Mouse (Mus musculus) macrophage (primary cell): ENCODE measurements at regions not wholly inside any gene's neighbourhood (a gene's known extent, or its start where the extent isn't known, plus 50 kb on each side); places are given as distances from the start of the nearest gene placed in this dataset.

Source experiments
- H3K27ac ChIP-seq: fragments of 350-480 bp; formaldehyde crosslinking; 2 replicates; pipeline ENCODE4 v1.9.0; 2021
- H3K36me3 ChIP-seq: fragments of 350-480 bp; formaldehyde crosslinking; 2 replicates; pipeline ENCODE4 v1.9.0; 2021; ENCODE audit errors: inconsistent target
- H3K4me3 ChIP-seq: fragments of 350-480 bp; formaldehyde crosslinking; 2 replicates; pipeline ENCODE4 v1.9.0; 2021; ENCODE audit errors: inconsistent target
- H3K79me2 ChIP-seq: fragments of 350-480 bp; formaldehyde crosslinking; 2 replicates; pipeline ENCODE4 v1.9.0; 2021; ENCODE audit errors: inconsistent target
- WGBS: methylation state at CpG from one replicate; pipeline ENCODE4 v1.1.7; 2026; ENCODE audit warnings: inconsistent platforms; ENCODE audit not compliant: missing documents; 5-methylcytosine and 5-hydroxymethylcytosine counted together

DNA sequence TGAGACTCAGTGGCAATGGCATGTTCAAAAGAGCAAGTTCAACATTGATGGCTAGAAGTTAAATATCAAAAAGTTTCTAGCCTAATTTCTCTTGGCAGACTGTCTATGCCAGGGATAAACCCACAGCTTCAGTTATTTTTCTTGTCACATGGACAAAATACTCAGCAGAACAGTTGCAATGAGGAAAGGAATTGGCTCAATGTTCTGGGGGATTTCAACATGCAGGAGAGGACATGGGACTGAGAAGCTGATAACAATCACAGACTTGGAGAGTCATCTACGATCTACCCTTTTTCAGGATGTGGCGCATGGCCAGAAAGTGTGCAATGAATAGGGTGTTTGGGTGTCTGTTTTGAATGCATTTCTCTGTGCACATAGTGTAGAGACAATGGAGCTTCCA, 389.9 kb downstream of the Rnd3 start:
- 90% methylated on average over 2 of the region's 2 CpGs for WGBS
- Histone ChIP-seq H3K36me3 (no peaks in the 10 kb centered on the region), H3K4me3 (no peak overlapping the region), H3K27ac (no peak overlapping the region), H3K79me2 (no peaks in the 10 kb centered on the region)

DNA sequence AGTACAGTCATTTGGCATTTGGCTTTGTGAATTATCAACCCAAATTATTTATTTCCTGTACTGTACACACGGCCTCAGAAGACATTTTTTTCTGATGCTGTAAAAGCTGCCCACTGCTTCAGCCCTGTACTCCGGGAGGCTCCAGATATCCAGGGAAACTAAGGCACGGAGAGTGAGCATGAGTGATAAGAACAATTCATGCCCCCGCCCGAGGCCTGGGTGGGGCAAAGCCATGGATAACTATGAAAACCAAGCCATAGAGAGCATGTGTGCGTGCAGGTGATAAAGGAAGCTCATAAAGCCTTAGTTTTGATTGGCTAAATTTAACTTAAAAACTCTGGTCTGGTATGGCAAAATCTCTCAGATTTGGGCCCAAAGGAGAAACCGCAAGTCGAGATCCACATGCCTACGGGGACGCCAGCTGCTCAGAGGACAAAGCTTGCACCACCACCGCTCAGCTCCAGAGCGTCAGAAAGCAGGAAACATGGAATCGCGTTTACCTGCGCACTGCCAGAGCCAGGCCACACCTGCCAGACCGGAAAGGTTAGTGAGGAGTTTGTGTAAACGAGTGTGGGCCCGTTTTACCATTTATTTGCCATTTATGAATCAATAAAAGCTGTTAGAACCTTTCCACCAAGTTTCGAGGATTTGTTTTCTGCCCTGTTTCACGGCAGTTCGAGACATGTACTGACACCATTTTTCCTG, 390.9 kb downstream of the Rnd3 start:
- WGBS, result 93% methylated on average over 21 of the region's 21 CpGs

DNA sequence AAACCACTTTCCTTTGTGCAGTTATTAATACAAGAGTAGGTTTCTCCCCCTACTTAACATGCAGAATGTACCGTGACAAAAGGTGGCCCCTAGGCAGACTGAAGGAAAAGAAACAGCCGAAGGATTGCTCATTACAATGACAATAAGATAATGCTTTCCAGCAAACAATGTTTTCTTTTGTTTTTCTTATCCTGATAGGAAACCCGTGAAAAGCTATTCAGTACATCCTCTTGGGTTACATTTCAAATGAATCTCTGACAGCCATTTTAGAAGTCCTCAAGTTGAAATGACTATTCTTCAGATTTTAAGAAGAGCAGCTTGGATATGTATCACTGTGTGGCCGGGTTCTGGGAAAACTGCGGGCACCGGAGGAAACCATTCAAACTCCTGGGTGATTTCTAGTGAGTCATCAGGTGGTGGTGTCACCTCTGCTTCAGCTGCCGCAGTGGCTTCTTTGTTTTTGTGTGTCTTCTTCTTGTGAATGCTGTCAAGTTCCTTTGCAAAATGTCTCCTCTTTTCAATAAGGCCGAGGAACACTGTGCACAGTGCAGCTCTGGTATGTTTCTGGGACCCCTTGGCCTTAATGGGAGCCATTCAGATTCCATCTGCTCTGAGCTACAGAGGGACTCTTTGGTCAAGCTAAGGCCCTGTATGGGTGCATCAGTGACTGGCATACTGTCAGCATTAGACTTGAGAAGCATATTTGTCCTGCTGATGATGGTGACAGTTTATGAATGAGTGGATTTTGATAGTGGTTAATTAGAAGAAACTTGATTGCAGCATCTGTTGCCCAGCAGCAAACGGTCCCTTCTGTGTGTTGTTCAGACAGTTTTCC, 393.1 kb downstream of the Rnd3 start:
- no peaks in the 10 kb centered on the region for H3K36me3 ChIP-seq
- H3K4me3 ChIP-seq, result no peak overlapping the region
- no peaks in the 10 kb centered on the region for H3K79me2 ChIP-seq
- no peak overlapping the region for H3K27ac ChIP-seq
- 93% methylated on average over 9 of the region's 9 CpGs for WGBS

More for the DNA sequence above, 390.9 kb downstream of the Rnd3 start:
- no peaks in the 10 kb centered on the region for H3K79me2 ChIP-seq
- no peaks in the 10 kb centered on the region for H3K36me3 ChIP-seq
- no peak overlapping the region for H3K4me3 ChIP-seq
- no peak overlapping the region for H3K27ac ChIP-seq

DNA sequence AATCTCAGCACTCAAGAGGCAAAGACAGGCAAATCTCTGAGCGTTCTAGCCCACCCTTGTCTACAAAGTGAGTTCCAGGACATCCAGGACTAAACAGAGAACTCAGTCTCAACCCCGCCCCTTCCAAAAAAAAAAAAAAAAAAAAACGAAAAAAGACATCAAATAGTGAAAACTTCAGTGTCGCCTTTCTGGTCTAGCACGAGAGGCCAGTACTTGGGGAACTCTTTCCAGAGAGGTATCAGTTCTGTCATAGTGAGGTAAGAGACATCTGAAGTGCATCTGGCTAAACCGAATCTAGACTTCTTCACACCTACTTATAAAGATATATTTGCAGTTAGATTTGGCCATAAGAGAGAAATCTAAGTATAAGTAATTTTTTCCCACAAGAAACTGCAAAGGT, 393.8 kb downstream of the Rnd3 start:
- Histone ChIP-seq H3K4me3 (no peak overlapping the region), H3K27ac (no peak overlapping the region), H3K79me2 (no peaks in the 10 kb centered on the region), H3K36me3 (no peaks in the 10 kb centered on the region)
- WGBS, result 76% methylated on average over 6 of the region's 6 CpGs

DNA sequence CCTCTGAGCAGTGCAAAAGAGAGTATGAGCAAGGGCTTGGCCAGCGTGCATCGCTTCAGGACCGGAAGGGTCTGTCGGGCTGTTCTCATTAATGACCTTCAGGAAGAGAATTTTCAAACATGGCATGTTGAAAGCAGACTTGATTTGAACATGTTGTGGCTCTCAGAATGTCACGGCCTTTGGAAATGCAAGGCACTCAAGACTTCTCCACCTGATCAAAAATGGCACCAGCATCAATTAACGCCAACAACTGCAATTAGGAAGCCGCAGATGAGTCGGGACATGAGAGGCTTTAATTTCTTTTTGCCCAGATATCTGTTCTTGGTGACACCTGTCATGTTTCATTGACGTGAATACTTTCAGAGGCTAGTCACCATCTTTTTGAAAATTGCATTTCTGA, 396.5 kb downstream of the Rnd3 start:
- WGBS, result 91% methylated on average over 9 of the region's 9 CpGs
- Histone ChIP-seq H3K79me2 (no peaks in the 10 kb centered on the region), H3K27ac (no peak overlapping the region), H3K36me3 (no peaks in the 10 kb centered on the region), H3K4me3 (no peak overlapping the region)

DNA sequence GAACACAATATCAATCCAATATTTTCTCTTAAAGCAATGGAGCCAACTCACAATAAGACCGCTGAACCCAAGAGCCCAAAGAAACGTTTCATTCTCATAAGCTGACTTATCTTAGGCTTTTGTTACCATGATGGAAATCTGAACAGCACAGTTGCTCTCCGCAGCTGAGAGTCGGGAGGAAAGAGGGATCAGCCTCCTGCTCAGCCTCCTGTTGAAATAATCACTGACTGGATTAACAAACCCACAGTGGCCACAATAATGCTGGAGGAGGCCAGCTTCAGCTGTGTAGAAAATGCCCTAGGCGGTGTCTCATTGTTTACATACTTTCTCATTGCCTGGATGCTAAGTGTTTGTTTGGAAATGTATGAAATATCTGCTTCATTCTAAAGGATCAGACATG, 398.1 kb downstream of the Rnd3 start:
- Histone ChIP-seq H3K4me3 (no peak overlapping the region), H3K27ac (no peak overlapping the region), H3K79me2 (no peaks in the 10 kb centered on the region), H3K36me3 (no peaks in the 10 kb centered on the region)
- WGBS, result 88% methylated on average over 5 of the region's 5 CpGs

DNA sequence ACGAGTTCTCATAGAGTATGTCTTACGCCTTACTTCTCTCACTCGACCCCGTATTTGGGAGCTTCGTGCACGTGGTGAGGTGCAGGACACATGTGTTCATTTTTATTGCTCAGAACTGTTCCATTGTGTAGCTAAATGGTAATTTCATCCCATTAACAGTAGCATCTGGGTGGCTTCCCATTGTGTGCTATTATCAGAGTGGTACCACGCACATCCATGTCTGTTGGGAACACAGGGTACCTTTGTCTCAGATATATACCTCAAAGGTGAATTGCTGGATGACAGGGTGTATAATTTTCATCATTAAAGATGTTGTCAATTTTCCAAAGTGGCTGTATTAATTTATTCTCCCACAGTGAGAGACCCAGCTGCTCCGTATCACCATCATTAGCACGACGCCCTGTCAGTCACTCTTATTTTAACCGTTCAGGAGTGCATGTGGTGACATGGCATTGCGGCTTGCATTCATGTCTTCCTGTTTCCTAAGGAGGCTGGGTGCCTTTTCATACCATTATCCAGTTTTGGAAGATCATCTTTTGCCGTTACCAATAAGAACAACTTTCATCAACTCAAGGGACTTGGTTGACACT, 404.2 kb downstream of the Rnd3 start:
- no peak overlapping the region for H3K4me3 ChIP-seq
- H3K27ac ChIP-seq, result no peak overlapping the region
- no peaks in the 10 kb centered on the region for H3K36me3 ChIP-seq
- 93% methylated on average over 13 of the region's 13 CpGs for WGBS
- no peaks in the 10 kb centered on the region for H3K79me2 ChIP-seq

DNA sequence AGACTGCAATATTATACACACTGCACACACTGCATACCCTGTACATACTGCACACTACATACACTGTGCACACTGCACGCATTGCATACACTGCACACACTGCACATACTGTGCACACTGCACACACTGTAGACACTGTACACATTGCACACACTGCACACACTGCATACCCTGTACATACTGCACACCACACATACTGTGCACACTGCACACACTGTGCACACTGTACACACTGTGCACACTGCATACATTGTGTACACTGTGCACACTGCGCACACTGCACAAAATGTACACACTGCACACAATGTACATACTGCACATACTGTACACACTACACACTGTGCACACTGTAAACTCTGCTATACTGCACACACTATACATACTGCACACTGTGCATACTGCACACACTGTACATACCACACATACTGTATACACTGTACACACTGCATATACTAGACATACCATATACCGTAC, 405.1 kb downstream of the Rnd3 start:
- Histone ChIP-seq H3K79me2 (no peaks in the 10 kb centered on the region), H3K4me3 (no peak overlapping the region), H3K36me3 (no peaks in the 10 kb centered on the region), H3K27ac (no peak overlapping the region)
- 100% methylated on average over 3 of the region's 3 CpGs for WGBS

DNA sequence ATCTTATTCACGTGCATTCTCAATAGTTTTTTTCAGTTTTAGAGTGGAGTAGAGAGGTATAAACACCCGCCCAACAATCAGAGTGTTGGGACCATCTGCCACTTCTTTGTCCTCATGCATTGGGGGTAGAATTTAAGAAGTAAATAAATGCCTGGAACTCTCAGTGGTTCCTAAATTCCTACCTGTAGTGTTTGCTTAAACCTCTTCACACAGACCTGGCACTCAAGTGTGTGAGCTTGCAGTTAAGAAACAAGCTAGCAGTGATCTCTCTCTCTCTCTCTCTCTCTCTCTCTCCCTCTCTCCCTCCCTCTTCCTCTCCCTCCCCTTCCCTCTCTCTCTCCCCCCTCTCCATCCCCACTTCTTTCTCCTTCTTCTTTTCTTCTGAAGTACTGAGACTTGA, 406.5 kb downstream of the Rnd3 start:
- H3K27ac ChIP-seq, result no peak overlapping the region
- WGBS, result 98% methylated on average over 2 of the region's 2 CpGs
- no peaks in the 10 kb centered on the region for H3K36me3 ChIP-seq
- H3K79me2 ChIP-seq, result no peaks in the 10 kb centered on the region
- no peak overlapping the region for H3K4me3 ChIP-seq

DNA sequence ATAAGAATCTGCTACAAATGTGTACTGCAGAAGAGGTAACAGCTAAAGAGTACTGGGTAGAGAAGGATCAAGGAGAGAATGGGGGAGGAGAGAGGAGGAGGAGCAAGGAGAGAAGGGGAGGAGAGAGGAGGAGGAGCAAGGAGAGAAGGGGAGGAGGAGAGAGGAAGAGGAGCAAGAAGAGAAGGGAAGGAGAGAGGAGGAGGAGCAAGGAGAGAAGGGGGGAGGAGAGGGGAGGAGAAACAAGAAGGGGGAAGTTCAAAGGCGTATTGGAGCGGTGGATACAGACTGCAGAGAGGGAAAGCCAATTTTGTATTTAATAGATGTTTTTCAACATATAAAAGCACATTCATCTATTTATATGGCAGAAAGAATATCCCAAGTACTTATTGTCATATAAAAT, 407.6 kb downstream of the Rnd3 start:
- H3K36me3 ChIP-seq, result no peaks in the 10 kb centered on the region
- no peaks in the 10 kb centered on the region for H3K79me2 ChIP-seq
- no peak overlapping the region for H3K27ac ChIP-seq
- H3K4me3 ChIP-seq, result no peak overlapping the region
- WGBS, result 14% methylated on average over 2 of the region's 2 CpGs

DNA sequence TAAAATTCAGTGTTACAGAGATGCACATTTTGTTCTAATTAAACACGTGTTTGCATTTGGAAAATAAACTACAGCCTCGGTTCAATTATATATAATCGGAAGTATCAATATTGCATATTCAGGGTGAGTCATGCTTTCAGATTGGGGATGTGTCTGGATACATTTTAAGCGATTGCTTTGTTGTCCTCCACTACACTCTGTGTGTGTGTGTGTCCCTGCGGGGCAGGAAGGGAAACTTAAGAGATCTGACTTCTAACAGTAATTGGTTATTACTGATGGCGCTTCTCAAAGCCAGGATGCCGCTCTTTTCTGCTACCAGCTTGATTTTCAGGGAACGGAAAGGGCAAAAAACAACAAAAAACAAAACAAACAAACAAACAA, 409.3 kb downstream of the Rnd3 start:
- WGBS, result 92% methylated on average over 8 of the region's 8 CpGs
- no peaks in the 10 kb centered on the region for H3K79me2 ChIP-seq
- no peak overlapping the region for H3K27ac ChIP-seq
- H3K36me3 ChIP-seq, result no peaks in the 10 kb centered on the region
- H3K4me3 ChIP-seq, result no peak overlapping the region

DNA sequence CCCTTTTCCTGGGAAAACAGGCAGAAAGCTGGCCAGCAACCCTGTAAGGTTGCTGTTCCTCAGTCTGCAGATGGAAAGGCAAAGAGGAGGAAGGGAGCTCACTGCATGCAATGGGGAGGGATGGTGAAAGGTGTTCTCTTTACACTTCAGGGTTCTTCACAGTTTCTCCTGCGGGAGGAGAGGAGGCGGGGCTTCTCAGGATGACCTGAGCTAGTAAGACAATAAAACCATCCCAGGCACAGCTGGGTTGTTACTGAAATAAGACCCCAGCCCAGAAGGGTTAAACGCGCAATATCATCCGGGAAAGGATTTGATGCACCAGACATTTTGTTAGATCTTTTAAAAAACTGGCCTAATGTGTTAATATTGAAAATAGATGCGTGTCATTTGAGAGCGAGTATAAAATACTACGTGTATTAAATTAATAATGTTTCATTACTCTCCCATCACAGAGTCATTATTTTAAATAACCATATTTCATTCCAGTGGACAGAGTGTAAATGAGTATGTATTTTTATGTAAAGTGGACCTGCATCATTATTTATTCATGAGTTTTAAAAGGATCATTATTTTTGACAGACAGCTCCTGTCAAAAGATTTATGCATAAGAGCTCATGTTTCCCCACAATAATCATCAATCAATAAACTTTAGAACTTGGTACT, 409.8 kb downstream of the Rnd3 start:
- no peaks in the 10 kb centered on the region for H3K79me2 ChIP-seq
- no peak overlapping the region for H3K27ac ChIP-seq
- WGBS, result 78% methylated on average over 7 of the region's 8 CpGs
- no peaks in the 10 kb centered on the region for H3K36me3 ChIP-seq
- H3K4me3 ChIP-seq, result no peak overlapping the region

DNA sequence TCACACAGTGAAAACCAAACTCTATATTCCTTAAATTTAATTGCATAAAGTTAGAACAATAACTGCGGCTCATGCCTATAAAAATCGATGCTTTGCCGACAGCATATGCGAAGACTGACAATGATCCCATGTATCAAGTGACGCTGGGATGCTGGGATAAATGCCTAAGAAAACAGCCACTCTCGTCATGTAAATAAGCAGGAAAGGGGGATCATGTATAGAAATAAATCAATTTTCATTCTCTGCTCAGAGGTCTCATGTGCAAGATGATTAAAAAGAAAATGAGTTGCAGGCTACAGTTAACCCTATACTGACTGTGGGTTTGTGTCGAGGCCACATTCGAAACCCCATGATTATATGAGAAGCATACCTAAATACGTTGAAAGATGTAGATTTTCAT, 411.2 kb downstream of the Rnd3 start:
- no peak overlapping the region for H3K27ac ChIP-seq
- 96% methylated on average over 9 of the region's 9 CpGs for WGBS
- H3K79me2 ChIP-seq, result no peaks in the 10 kb centered on the region
- no peak overlapping the region for H3K4me3 ChIP-seq
- H3K36me3 ChIP-seq, result no peaks in the 10 kb centered on the region

DNA sequence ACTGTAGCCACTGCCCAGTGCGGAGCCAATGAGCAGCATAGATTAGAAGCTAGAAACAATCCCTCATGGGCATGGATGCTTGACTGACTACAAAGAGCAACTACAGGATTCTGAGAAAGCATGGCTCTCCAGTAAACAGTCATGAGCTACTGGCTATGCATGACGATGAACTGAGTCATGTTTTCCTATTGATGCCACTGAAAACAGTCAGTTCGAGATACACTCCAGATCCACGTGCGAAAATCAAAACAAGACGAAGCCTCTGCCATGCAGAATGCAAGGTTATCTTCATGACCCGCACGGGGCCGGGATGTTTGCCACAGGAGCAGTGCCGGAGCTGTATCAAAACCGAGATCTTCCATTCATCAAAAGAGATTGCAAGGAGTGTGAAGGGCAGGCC, 413.9 kb downstream of the Rnd3 start:
- no peak overlapping the region for H3K27ac ChIP-seq
- H3K79me2 ChIP-seq, result no peaks in the 10 kb centered on the region
- no peak overlapping the region for H3K4me3 ChIP-seq
- H3K36me3 ChIP-seq, result no peaks in the 10 kb centered on the region
- WGBS, result 95% methylated on average over 11 of the region's 11 CpGs

DNA sequence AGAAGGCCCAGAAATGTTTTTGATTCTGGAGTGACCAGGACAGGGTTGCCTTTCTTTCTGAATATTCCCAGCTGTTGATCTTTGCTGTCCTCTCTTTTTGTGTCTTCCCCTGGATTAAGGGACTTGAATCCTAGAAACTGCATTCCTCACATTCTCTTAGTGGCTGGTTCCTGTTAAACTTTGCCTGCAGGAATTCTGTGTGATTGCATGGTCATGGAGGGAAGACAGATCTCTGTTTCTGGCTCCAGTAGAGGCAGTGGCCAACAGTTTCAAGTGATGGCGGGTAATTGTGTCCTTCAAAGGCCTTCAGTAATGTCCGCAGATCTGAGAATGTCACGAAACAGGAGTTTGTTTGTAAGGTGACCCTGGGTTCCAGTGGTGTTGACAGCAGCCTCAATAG, 410.1 kb upstream of the Mmadhc start:
- no peaks in the 10 kb centered on the region for H3K79me2 ChIP-seq
- 89% methylated on average over 3 of the region's 3 CpGs for WGBS

More for the DNA sequence above, 410.1 kb upstream of the Mmadhc start:
- Histone ChIP-seq H3K27ac (no peak overlapping the region), H3K36me3 (no peaks in the 10 kb centered on the region), H3K4me3 (no peak overlapping the region)
